Mouse (Mus musculus) left cerebral cortex, postnatal 10 days (tissue): ENCODE measurements around the gene Tmem41a. TPM values are rescaled to one million over a fixed set of nuclear protein-coding genes. Genes with fewer than 3 reads are reported as not detected.
"Not testable (repeated sequence)": the region's sequence is repeated elsewhere in the genome, so short reads cannot be mapped to it uniquely, and the experiment has no call there.

Experiments used
- DNase-seq, 2 experiments: peaks; one replicate each; pipeline ENCODE4 v3.0.0; 2021 to 2022; ENCODE audit warnings: low spot score in 2 of 2, mixed read lengths in 1 of 2; ENCODE audit errors: extremely low spot score in 1 of 2
- intact Hi-C: fragments of 180-260 bp; cut with DNase I; formaldehyde crosslinking; loops from one replicate; pipeline ENCODE4 v1.15.1; 2025
- total RNA-seq, 2 experiments: library from RNA; stranded (reverse); gene quantifications; 2 replicates each; pipeline ENCODE4 v1.2.3; 2021

Gene Tmem41a
- 10 to 100 TPM; 19.8 to 20.5 TPM for total RNA-seq

DNA sequence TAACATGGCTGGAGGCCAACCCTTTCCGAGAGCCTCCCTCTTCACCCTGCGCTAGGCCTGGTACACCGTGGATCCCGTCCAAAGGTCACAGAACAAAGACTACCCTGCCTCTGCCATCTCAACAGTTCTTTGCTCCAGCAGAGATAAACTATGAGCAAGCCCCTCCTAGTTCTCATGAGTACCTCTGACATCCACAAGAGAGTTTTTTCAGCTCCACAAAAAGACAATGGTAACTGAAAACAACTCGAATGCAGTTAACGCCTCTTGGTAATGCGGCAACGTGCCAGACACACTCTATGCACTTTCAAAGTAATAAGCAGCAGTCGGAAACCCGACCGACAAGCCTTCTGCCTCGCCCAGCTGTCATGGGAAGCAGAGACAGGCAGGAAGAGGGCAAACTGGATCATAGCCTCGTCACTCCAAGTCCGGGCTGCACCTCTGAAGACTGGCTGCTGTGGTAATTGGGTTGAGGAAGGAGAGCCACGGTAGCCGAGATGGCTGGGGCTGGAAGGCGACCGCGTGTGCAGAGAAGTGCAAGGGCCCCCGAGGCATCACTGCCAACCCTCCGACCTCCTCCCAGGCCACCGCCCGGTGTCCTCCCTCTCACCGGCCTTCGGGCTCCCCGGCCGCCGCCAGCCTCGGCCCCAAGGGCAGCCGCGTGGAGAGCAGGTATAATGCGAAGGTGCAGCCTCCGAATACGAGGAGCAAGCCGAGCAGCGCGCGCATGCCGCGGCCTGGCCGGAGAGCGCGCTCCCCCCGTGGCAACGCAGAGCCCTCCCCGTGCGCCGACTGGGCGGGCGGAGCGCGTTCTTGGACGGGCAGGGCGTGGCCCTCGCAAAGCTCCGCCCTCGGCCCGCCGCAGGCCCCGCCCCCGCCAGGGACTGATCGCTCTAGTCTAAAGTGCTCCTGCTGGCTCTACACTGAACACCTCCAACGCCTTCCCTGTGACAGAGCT is at the start of gene Tmem41a:
TSS of gene Tmem41a (minus strand) at position 792 of the 955 bp plus-strand sequence.
- DNase-seq = peak; percentile 79 to 88
- intact Hi-C loops = loop anchor here (5.0 kb wide), 1 partner anchor 100 kb away; no protein-coding TSS in a partner anchor

DNA sequence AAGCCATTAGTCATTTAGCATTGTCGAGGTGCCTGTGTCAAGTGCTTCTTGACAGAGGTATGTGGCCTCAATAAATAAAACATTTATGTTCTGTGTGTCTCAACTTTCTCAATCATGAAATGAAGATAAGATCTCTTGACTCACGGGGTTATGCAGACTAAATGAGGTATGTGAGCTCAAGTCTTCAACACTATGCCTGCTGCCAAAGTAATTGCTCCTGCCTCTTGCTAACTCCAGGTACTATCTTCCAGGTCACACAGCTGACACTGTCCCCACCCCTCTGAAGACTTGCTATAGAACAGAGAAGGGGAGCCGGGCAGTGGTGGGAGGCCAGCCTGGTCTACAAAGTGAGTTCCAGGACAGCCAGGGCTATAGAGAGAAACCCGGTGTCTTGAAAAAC is 49.0 kb upstream of the Tmem41a start:
- intact Hi-C loops = no loop called here
- DNase-seq = no peak

DNA sequence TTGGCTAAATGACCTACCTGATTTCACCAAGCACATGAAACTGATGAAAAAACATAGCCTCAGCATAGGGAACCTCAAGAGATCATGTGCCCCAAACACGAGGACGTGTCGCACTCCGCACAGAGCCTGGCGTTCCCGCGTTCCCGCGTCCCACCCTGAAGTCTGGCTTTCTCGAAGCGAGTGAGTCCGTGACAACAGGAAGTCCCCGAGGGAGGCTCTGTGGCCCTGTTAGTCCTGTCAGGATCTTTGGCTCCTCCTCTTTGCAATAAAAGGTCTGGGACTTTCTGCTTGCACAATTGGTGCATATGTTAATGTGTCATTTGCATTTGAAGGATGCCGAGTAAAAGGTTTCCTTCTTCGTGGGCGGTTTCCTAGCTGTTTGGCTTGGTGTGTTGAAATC is 48.0 kb upstream of the Tmem41a start, which contains the start of gene Liph:
TSS of gene Liph (minus strand) at position 360 of the 400 bp plus-strand sequence.
- intact Hi-C loops = no loop called here
- DNase-seq = peak in 1 of 2 experiments; percentile 49

DNA sequence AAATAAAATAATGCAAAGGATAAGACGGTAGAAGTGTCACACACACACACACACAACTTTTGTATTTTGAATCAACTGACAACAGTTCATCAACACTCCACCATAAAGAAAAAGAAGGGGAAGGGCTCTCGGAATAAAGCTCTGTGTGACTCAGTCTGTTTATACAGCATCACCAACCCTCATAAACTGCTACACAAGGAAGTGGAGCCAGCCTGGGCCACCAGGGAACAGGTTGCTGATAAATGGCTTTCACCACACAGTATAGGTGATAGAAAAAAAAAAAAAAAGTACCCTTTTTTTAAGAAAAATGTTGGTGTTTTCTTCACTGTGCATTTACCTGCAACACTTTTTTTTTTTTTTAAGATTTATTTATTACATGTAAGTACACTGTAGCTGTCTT is 44.4 kb upstream of the Tmem41a start:
- no peak for DNase-seq
- intact Hi-C loops = no loop called here

DNA sequence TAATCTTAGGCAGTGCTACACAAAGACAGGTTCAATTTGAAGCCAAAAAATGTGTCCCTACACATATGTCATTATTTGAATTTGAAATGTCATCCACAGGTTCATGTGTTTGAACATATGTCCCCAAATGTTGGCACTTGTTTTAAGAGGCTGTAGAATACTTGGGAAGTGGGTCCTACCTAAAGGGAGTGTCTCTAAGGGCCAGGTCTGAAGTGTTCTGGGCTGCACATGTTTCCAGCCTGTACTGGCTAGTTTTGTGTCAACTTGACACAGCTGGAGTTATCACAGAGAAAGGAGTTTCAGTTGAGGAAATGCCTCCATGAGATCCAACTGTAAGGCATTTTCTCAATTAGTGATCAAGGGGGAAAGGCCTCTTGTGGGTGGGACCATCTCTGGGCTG is 43.5 kb upstream of the Tmem41a start:
- intact Hi-C loops, DNase-seq: not testable (repeated sequence)

DNA sequence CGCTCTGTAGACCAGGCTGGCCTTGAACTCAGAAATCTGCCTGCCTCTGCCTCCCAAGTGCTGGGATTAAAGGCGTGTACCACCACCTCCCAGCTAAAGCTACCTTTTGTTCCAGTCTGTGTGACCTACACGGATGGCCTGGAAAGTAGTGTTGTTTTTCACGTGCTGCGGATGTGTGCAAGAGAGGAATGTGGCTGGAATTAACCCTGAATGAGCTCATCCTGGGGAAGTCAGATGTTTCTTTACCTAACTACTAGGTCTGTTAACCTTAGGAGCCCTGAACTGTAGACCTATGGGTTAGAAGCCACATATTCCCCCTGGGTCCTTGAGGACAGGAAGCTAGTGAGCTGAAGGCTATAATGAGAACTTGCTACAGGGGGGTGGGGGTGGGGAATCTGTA is 40.6 kb upstream of the Tmem41a start:
- DNase-seq = no peak
- intact Hi-C loops = no loop called here

DNA sequence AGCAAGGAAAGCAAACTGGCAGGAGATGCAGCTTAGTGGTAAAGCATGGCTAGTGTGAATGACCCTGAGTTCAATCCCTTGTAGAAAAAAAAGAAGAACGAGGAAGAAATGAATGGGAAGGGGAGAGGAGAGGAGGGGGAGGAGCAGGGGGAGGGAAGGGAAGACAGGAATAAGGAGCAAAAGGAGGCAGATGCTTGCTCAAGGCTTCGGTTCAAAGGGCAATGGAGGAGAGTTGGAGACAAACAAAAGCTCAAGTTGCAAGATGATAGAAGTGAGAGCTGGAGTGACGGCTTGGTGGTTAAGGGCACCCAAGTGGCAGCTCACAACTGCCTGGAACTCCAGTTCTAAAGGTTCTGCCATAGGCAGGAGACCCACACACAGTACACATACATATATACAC is 38.8 kb upstream of the Tmem41a start:
- intact Hi-C loops = no loop called here
- DNase-seq = no peak

DNA sequence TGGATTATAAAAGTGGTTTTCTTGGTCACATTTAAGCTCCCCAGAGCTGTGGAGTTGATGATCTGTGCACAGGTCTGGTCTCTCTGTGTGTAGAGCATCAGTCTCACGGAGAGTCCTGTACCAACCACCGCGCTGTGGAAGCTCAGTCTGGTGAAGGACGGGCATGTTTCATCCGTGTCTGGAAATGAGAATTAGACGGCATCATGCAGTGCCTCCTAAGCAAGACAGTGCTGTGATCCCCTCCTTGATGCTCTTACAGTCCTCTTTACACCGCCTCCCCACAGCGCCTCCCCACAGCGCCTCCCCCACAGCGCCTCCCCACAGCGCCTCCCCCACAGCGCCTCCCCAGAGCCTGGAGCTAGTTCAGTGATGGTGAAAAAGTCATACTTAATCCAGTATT is 36.7 kb upstream of the Tmem41a start:
- intact Hi-C loops = no loop called here
- no peak for DNase-seq

DNA sequence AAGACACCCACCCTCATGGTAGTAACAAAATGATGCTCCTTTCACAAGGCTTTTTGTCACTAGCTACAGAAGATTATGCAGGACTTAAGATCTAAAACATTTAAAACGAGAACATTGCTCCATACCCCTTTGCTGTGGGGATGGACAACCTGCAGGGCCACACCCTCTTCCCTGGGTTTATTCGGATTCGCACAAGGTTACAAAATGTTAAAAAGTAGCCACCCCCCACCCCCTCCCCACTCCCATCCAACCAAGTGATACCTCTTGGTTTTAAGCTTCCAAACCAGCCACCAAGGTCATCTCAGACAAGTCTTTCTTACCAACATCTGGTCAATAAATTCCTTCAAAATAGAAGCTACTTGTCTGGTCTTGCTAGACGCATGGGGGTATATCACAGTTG is 36.2 kb upstream of the Tmem41a start:
- DNase-seq = no peak
- intact Hi-C loops = no loop called here

DNA sequence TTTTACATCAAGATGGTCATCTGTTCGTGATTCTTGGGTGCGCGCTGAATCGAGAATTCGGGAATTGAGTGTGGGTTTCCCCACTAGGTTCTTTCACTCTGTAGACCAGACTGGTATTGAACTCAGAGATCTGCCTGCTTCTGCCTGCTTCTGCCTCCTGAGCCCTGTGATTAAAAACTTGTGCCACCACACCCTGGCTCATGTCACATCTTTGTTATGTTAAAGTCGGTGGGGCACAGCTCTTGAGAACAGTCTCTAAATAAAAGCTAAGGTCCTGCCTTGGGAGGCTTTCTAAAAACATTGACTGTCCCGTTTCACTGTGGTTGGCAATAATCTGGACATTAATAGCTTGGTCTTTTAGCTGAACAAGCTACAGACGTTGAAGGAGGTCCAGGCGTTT is 35.8 kb upstream of the Tmem41a start:
- intact Hi-C loops = no loop called here
- no peak for DNase-seq

DNA sequence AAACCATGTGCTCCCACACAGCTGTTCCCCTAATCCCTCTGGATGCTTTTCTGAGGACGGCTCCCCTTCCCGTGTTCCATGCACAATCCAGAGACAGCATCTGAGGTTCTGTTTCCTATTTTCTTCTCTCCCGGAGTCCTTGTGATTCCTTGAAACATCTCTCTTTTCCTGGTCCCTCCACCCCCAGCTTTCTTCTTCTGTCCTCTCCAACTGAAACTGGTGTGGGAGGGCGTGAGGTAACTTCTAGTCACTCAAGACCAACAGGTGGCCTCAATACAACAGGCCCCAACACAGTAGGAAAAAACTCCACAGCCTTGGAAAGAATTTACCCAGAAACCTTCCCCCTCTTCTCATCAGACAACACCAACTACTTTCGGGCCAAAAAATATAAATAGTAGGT is 30.0 kb upstream of the Tmem41a start:
- intact Hi-C loops = no loop called here
- no peak for DNase-seq

DNA sequence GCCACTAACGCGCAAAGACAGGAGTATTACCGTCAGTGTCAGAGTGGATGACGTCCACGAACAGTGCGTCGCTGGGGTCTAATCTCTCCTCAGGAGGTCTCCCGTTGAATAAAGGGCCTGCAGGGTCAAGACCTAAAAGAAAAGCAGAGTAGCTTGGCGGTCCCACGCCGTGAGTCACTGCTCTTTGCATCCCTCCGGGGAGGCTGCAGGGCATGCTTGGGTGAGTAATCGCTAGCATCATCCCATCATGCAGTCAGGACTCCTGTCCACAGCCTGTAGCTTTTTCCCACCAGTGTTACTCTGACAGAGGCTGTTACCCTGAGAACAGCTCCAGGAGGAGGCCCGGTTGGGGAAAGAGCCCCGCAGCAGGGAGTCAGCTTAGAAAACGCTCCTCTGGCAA is 28.9 kb upstream of the Tmem41a start:
- intact Hi-C loops = no loop called here
- no peak for DNase-seq

DNA sequence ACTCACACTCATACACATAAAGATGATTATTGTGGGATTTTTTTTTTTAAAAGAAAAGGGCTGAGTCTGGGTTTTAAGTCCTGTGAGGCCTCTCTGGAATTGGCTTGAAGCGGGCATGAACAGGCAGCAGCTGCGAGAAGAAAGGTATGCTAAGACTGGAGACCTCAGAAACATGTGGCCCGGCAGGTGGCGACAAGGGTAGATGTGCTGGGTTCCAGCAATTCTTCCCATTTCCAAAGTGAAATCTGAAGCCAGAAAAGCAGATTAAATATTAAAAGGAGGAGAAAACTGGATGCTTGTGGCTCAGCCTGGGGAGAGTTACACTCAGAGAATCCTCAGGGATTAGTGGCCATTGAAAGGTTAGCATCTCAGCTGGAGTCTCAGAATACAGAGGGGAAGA is 24.1 kb upstream of the Tmem41a start:
- no peak for DNase-seq
- intact Hi-C loops = no loop called here

DNA sequence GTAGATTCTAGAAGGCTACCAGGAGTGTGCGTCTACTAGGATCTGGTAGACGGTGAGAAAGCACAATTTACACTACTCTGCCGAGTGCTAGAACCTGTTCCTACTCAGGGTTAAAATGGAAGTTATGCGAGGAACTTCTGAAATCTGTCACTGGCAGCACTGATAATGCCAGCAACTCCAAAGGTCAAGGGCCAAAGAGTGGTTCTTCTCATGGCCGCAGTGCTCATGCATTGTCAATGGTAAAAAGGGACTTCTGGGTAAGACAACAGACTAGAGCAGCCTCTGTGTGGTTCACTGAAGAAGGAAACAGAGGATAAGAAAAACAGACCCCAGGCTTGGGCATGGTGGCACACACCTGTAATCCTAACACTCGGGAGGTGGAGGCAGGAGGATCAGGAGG is 23.2 kb upstream of the Tmem41a start:
- intact Hi-C loops = no loop called here
- DNase-seq = no peak

DNA sequence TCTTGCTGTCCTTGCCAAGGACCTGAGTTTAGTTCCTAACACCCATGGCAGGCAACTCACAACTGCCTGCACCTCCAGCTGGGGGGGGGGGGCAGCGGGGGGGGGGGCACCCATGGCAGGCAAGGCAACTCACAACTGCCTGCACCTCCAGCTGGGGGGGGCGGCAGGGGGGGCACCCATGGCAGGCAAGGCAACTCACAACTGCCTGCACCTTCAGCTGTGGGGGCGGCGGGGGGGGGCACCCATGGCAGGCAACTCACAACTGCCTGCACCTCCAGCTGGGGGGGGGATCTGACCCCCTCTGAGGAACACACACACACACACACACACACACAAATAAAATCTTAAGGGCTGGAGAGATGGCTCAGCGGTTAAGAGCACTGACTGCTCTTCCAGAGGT is 22.5 kb upstream of the Tmem41a start:
- intact Hi-C loops = no loop called here
- no peak for DNase-seq

DNA sequence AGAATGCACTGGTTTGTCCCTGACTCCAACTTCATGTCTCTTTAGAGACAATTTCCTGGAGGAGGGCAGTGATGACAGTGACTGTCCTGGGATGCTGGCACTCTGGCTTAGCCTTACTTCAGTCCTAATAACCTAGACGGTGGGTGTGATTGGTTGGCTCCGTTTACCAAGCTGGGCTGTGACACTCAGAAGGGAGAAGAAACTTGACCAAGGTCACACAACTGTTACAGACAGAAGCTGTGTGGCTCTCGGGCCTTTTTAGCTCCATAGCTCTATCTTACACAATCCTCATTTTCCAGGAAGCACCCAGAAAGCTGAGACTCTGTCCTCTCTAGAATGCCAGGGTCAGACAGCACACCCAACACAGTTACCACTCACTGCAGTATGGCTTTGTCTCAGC is 18.2 kb upstream of the Tmem41a start:
- intact Hi-C loops = no loop called here
- no peak for DNase-seq

DNA sequence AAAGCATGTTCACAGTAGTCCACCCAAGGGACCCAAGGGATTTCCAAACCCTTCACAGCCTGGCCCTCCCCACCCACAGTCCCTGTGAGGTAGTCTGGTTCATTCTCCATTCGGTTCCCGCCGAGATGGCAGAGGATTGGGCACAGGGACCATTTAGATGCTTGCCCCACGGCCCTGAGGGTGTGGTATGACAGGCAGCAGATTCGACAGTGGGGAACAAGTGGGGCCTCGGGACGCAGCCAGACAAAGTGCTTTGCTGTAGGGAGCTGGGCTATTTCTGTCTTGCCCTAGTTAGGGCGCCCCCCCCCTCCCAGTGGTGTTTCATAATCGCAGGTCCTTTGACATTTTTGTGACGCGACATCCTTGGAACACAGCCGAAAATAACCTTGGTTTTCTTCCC is 8.2 kb upstream of the Tmem41a start:
- no peak for DNase-seq
- intact Hi-C loops = no loop called here

DNA sequence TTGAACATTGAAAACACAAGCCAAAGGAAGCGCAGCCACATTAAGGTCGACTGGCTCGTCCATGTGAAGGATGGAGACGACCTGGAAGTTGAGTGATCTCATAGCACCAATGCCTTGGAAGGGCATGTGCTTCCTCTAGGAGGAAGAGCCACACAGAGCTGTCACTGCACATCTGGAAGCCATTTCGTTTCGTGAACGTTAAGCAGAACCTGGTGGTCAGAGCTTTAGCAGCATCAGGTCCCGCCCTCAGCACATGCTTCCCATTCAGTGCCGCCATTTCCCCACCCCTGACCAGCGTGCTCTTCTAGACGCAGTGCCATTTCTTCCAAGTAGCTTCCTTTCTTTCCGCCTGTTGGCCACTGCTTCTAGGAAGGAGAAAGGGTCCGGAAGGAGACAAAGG is 18.9 kb downstream of the Tmem41a start:
- intact Hi-C loops = no loop called here
- no peak for DNase-seq

DNA sequence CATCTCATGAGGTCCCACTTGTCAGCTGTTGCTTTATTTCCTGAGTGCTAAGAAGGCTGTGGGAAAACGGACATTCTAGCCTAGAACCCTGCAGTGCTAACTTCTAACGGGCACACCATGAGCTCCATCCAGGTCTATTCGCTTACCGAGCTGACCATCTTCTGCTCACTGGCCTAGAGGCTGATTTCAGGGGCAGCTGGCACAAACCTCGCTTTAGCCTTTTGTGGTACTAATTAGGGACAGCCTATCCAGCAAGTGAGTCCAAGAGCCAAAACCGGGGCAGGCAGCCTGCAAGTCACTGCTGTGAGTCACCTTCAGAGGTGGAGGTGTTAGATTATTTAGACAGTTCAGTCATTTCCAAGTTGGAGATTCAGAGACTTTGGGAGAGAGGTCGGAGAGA is 30.7 kb downstream of the Tmem41a start:
- DNase-seq = no peak
- intact Hi-C loops = no loop called here

DNA sequence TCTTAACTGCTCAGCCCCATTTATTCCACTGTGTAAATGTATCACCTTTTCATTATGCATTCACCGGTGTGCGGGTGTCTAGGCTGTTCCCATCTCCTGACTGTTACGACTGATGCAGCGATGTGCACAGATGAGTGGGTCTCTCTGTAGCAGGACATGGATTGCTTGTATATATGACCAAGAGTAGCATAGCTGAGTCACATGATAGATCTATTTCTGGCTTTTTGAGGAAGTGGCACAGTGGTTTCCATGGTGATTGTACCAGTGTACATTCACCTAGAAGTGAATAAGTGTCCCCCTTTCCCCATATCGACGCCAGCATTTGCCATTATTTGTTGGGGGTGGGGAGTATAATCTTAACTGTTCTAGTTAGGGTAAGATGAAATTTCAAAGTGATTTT is 34.0 kb downstream of the Tmem41a start:
- intact Hi-C loops = no loop called here
- DNase-seq = peak in 1 of 2 experiments; percentile 26

DNA sequence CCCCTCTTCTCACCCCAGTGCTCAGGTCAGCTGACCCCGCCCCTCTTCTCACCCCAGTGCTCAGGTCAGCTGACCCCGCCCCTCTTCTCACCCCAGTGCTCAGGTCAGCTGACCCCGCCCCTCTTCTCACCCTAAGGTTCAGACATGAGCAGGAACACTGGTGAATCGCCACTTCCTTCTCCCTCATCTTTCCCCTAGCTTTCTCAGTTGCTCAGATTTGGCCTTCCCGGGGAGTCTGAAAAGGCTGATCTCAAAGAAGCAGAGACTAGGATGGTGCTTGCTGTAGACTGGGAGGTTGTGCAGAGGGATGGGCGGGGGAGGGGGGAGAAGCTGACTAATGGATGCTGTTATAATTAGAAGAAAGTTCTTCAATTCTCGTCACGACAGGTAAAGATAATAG is 38.4 kb downstream of the Tmem41a start:
- intact Hi-C loops, DNase-seq: not testable (repeated sequence)
